Mouse (Mus musculus): Measurements from ENCODE around the gene Il5.

- TF ChIP-seq CTCF (IDR thresholded peaks at IDR 0.05; ENCODE audit: borderline replicate concordance, control insufficient read depth, extremely low read depth, insufficient read depth, low read length, poor library complexity) (no peak), POLR2A (IDR thresholded peaks at IDR 0.05; ENCODE audit: control insufficient read depth, extremely low read depth, insufficient read depth, low read length, poor library complexity) (no peak)
Observed at GRCm38 (mm10) chr11:53748614-53749013, 28.0 kb downstream of the Il5 start.

All from thymus, adult 2 months (tissue).